Mouse (Mus musculus) G1E (cell line): ENCODE results near the gene 4931414P19Rik.

Source experiments
- CTCF ChIP-seq: IDR thresholded peaks from 2 replicates; pipeline ENCODE4 v1.5.1; 2012; ENCODE audit warnings: low read depth, low read length, inconsistent platforms, mixed read lengths
- GATA1 ChIP-seq: IDR thresholded peaks from 2 replicates; pipeline ENCODE4 v1.6.1; 2012; ENCODE audit warnings: borderline replicate concordance, low read length, inconsistent platforms, mixed read lengths
- GATA2 ChIP-seq: IDR thresholded peaks from 2 replicates; pipeline ENCODE4 v1.6.1; 2012; ENCODE audit warnings: low read depth, low read length, inconsistent platforms, borderline replicate concordance
- POLR2AphosphoS5 ChIP-seq: IDR thresholded peaks from 2 replicates; pipeline ENCODE4 v1.6.1; 2012; ENCODE audit warnings: low read depth, low read length, inconsistent platforms; ENCODE audit not compliant: insufficient replicate concordance
- TAL1 ChIP-seq: conservative IDR thresholded peaks from 2 replicates; pipeline ENCODE4 v1.6.1; 2012; ENCODE audit warnings: low read depth, low read length, inconsistent platforms, mixed read lengths

DNA sequence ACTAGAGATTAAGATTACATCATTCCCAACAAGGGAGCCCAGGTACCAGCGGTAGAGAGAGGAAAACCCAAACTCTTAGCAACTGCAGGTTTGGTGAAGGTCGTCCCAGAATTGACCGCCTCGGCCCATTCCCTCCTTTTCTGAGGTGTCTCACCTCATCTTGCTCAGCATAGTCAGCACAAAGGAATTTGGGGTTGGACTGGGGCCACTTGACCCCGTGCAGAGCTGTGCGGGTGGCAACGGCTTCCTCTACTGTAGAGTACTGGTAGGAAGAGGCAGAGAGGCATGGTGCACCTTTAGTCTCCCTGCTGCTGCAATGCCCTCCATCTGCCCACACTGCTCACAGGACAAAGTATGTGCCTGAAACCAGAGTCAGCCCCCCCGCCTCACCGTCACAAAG, 38.5 kb upstream of the 4931414P19Rik start:
- TF ChIP-seq CTCF (no peak), TAL1 (no peak), POLR2AphosphoS5 (no peak), GATA1 (no peak), GATA2 (no peak)
